9 mouse cellular contexts compared by ENCODE assay signal in genomic region chr9:50887351-50887750, GRCm38 (mm10). TPM values are rescaled to one million over a fixed set of nuclear protein-coding genes. Genes with fewer than 3 reads are reported as not detected.
DNase-seq lines count a peak whose midpoint lies in the region; ATAC-seq lines count a peak whose summit lies in the region.
"Had no signal": no experiment of that assay in that cellular context is flagged by ENCODE, and none has a peak within 500 bp of the region (broad histone marks: within the 10 kb centered on the region; RNA-seq: fewer than 3 reads in every experiment).

No protein-coding gene starts in this region.

- H3K4me1 ChIP-seq in heart, embryonic 15.5 days (replicated peaks): peaks cover 37% of the 10 kb centered on the region
- H3K4me1 ChIP-seq in lung, embryonic 16.5 days (replicated peaks; ENCODE audit: control insufficient read depth, insufficient read depth, low read length): peaks cover 39% of the 10 kb centered on the region

- WGBS in heart, embryonic 15.5 days: 20% methylated on average over 4 of the region's 4 CpGs
- WGBS in lung, embryonic 16.5 days: 10% methylated on average over 4 of the region's 4 CpGs

- no peaks in the 10 kb centered on the region for H3K27me3 ChIP-seq in heart, embryonic 15.5 days
- H3K27me3 ChIP-seq in lung, embryonic 16.5 days (ENCODE audit: control insufficient read depth, insufficient read depth, low read depth, low read length): no peaks in the 10 kb centered on the region

- H3K4me3 ChIP-seq in heart, embryonic 15.5 days: no peak overlapping the region
- no peak overlapping the region for H3K4me3 ChIP-seq in lung, embryonic 16.5 days (ENCODE audit: low read length)

- H3K9me3 ChIP-seq in heart, embryonic 15.5 days (replicated peaks): no peaks in the 10 kb centered on the region
- no peaks in the 10 kb centered on the region for H3K9me3 ChIP-seq in lung, embryonic 16.5 days (ENCODE audit: control insufficient read depth, low read length)

- no peak overlapping the region for H3K9ac ChIP-seq in heart, embryonic 15.5 days
- no peak overlapping the region for H3K9ac ChIP-seq in lung, embryonic 16.5 days (ENCODE audit: low read length)

- H3K27ac ChIP-seq in heart, embryonic 15.5 days: peak overlapping the region; percentile 32; the same call in 1 of the 2 replicates
- peak overlapping the region; percentile 25 for H3K27ac ChIP-seq in lung, embryonic 16.5 days (ENCODE audit: low read length)

- H3K36me3 ChIP-seq in heart, embryonic 15.5 days: peaks cover under 1% of the 10 kb centered on the region; the same call in 1 of the 2 replicates
- no peaks in the 10 kb centered on the region for H3K36me3 ChIP-seq in lung, embryonic 16.5 days (ENCODE audit: control insufficient read depth, insufficient read depth, low read length)

- intact Hi-C loops in heart, postnatal 14 days (cut with DNase I): no loop called here

- no peak for DNase-seq in heart, postnatal 14 days
- DNase-seq in 3134 (ENCODE audit: extremely low read depth, insufficient read length, low spot score): peak; percentile 77
- peak; percentile 38 for DNase-seq in MN1 (ENCODE audit: low spot score)
- DNase-seq in layer of hippocampus, adult 9-10 months (ENCODE audit: low spot score): no peak
- no peak for DNase-seq in layer of hippocampus, adult 11-12 months (ENCODE audit: low spot score)
- DNase-seq: cerebellum, adult 11-12 months; thymus, adult 18-20 months had no signal

- no peak overlapping the region for H3K4me2 ChIP-seq in heart, embryonic 15.5 days
- H3K4me2 ChIP-seq in lung, embryonic 16.5 days (ENCODE audit: low read depth, low read length): no peak overlapping the region

- ATAC-seq in heart, embryonic 15.5 days (replicated peaks; ENCODE audit: insufficient number of reproducible peaks, insufficient read depth, low FRiP score, low read depth): 0 out of 2 replicates have a peak, but pooled peaks have one; percentile 28
- ATAC-seq in lung, embryonic 16.5 days (ENCODE audit: low read depth): peak; percentile 69

RNA-seq across cellular contexts. Expression of gene Ppp2r1b, which starts 42.2 kb away (rescaled TPM):
- polyA plus RNA-seq in heart, embryonic 15.5 days (2015; fragmentation: Nextera tagmentation; extraction: Ambion mirVana): 33.4 and 42.5 TPM in 2 replicates
- total RNA-seq in heart, postnatal 14 days (2021): 10 to 100 TPM in 1 of 2 experiments, 1 to 10 TPM in 1; 9.3 to 12.2 TPM
- polyA plus RNA-seq in lung, embryonic 16.5 days (2015; fragmentation: Nextera tagmentation; extraction: Ambion mirVana): 58.9 and 60.3 TPM in 2 replicates

Comparison
In these comparisons a context has a peak if more than half of its experiments do, and no peak if none do; other contexts are left out.
1. DNase-seq: peak in 3134 (single experiment) and MN1 (single experiment); none in heart, postnatal 14 days (0 of 2), layer of hippocampus, adult 9-10 months (single experiment) and layer of hippocampus, adult 11-12 months (single experiment).